Mouse (Mus musculus) brain, embryonic 14.5 days (tissue): ENCODE measurements at regions not wholly inside any gene's neighbourhood (a gene's known extent, or its start where the extent isn't known, plus 50 kb on each side); places are given as distances from the start of the nearest gene placed in this dataset.

Experiments
- CTCF ChIP-seq: fragments of 200-500 bp; IDR thresholded peaks from 2 replicates; pipeline ENCODE4 v1.5.1; 2012; ENCODE audit warnings: inconsistent platforms, mild to moderate bottlenecking, moderate library complexity, borderline replicate concordance; ENCODE audit not compliant: insufficient read depth, insufficient read length; ENCODE audit errors: extremely low read depth
- POLR2A ChIP-seq: fragments of 200-500 bp; IDR thresholded peaks from 2 replicates; pipeline ENCODE4 v1.6.1; 2012; ENCODE audit warnings: mild to moderate bottlenecking, inconsistent platforms, borderline replicate concordance; ENCODE audit not compliant: poor library complexity, insufficient read depth, insufficient read length, severe bottlenecking; ENCODE audit errors: extremely low read depth

DNA sequence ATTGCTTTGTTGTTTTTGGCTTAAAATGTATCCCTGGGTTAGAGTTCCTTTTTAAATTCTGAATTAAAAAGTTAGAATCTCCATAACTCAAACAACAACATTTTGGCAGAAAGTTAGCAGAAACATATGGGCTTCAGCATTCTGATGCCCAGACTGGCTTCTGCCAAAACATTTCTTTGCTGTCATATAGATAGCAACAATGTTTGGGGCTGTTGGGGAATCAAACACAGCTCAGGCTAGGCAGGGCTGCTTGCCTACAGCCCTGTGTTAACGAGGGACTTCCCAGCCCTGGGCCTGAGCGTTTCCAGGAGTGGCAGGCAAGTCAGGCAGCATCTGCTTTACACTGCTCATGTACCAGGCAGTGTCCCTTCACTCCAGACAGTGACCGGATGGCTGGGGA is 201.0 kb upstream of the Pard3b start:
- TF ChIP-seq CTCF (no peak), POLR2A (no peak)
